Mouse (Mus musculus) bone marrow macrophage, adult 2 months (primary cell): Measurements from ENCODE around the gene Iqschfp.

Experiments used
- CTCF ChIP-seq: IDR thresholded peaks from 2 replicates; pipeline ENCODE4 v1.5.1; 2012; ENCODE audit warnings: low read depth, mild to moderate bottlenecking, low read length, moderate library complexity
- POLR2A ChIP-seq: IDR thresholded peaks from 2 replicates; pipeline ENCODE4 v1.6.1; 2012; ENCODE audit warnings: mild to moderate bottlenecking, low read depth, low read length, borderline replicate concordance

- TF ChIP-seq CTCF: no peak
- TF ChIP-seq POLR2A: no peak
Observed at GRCm38 (mm10) chr3:68514120-68514497, 622.1 kb downstream of the Iqschfp start.
